Mouse (Mus musculus) limb, embryonic 11.5 days (tissue): ENCODE results near the gene Krtap28-10. TPM values are rescaled to one million over a fixed set of nuclear protein-coding genes. Genes with fewer than 3 reads are reported as not detected.

Source experiments
- ATAC-seq: fragments of 200-750 bp; cut with Nextera tagmentation; 2 replicates; pipeline ENCODE4 v1.8.0; 2017; ENCODE audit warnings: low read depth; ENCODE audit not compliant: insufficient number of reproducible peaks, low FRiP score, low TSS enrichment
- DNase-seq: peaks from one replicate; pipeline ENCODE4 v3.0.0-alpha.2; 2015; ENCODE audit warnings: low spot score
- H3K27ac ChIP-seq: fragments of 300-500 bp; sonication (generic); replicated peaks from 2 replicates; pipeline ENCODE4 v1.5.1; 2014; ENCODE audit warnings: low read depth, mild to moderate bottlenecking, low read length
- H3K27me3 ChIP-seq: fragments of 300-500 bp; sonication (generic); 2 replicates; pipeline ENCODE4 v1.6.1; 2014; ENCODE audit warnings: mild to moderate bottlenecking, low read length, mixed read lengths; ENCODE audit not compliant: control insufficient read depth, insufficient read depth
- H3K36me3 ChIP-seq: fragments of 300-500 bp; sonication (generic); 2 replicates; pipeline ENCODE4 v1.6.1; 2014; ENCODE audit warnings: mild to moderate bottlenecking, low read length, moderate library complexity, mixed read lengths; ENCODE audit not compliant: control insufficient read depth, insufficient read depth
- H3K4me1 ChIP-seq: fragments of 300-500 bp; sonication (generic); 2 replicates; pipeline ENCODE4 v1.6.1; 2014; ENCODE audit warnings: low read length, mixed read lengths; ENCODE audit not compliant: control insufficient read depth, insufficient read depth
- H3K4me2 ChIP-seq: fragments of 300-500 bp; sonication (generic); 2 replicates; pipeline ENCODE4 v1.6.1; 2014; ENCODE audit warnings: low read depth, mild to moderate bottlenecking, moderate library complexity; ENCODE audit not compliant: severe bottlenecking
- H3K4me3 ChIP-seq: fragments of 300-500 bp; sonication (generic); 2 replicates; pipeline ENCODE4 v1.5.1; 2014; ENCODE audit warnings: low read depth, low read length
- H3K9ac ChIP-seq: fragments of 300-500 bp; sonication (generic); 2 replicates; pipeline ENCODE4 v1.6.1; 2014; ENCODE audit warnings: mild to moderate bottlenecking, low read length
- H3K9me3 ChIP-seq: fragments of 300-500 bp; sonication (generic); 2 replicates; pipeline ENCODE4 v1.6.1; 2016; ENCODE audit warnings: low read length; ENCODE audit not compliant: control insufficient read depth
- WGBS: fragments of 180-500 bp; shearing (Covaris S2); extraction: QIAGEN DNeasy Blood & Tissue Kit; methylation state at CpG from one replicate; pipeline ENCODE4 v1.1.7; 2014; 5-methylcytosine and 5-hydroxymethylcytosine counted together
- polyA plus RNA-seq: library from polyadenylated mRNA; unstranded; fragments of >200 nt; fragmentation: Nextera tagmentation; extraction: Ambion mirVana; gene quantifications from 2 replicates; pipeline ENCODE4 v1.2.1, GENCODE M21; 2014

Gene Krtap28-10
- polyA plus RNA-seq = not detected in 2 replicates

GRCm38 (mm10) chr1:83042380-83042779, at the start of gene Krtap28-10:
Krtap28-10 (minus strand) TSS chr1:83042480.
- no peak within 1 kb of the TSS for H3K4me2 ChIP-seq
- ATAC-seq (no peak), DNase-seq (no peak)
- no peaks in the 10 kb centered on the region for H3K36me3 ChIP-seq
- no peak within 1 kb of the TSS for H3K27ac ChIP-seq
- WGBS = 90% methylated on average over 2 of the region's 2 CpGs
- no peaks in the 10 kb centered on the region for H3K27me3 ChIP-seq
- no peak within 1 kb of the TSS for H3K4me3 ChIP-seq
- no peaks in the 10 kb centered on the region for H3K4me1 ChIP-seq
- H3K9ac ChIP-seq = no peak within 1 kb of the TSS
- H3K9me3 ChIP-seq = no peaks in the 10 kb centered on the region

- H3K9me3 ChIP-seq = no peaks in the 10 kb centered on the region
- no peaks in the 10 kb centered on the region for H3K36me3 ChIP-seq
- H3K9ac ChIP-seq = no peak overlapping the region
- DNase-seq (no peak), ATAC-seq (no peak)
- no peaks in the 10 kb centered on the region for H3K4me1 ChIP-seq
- no peaks in the 10 kb centered on the region for H3K27me3 ChIP-seq
- no peak overlapping the region for H3K4me2 ChIP-seq
- WGBS = 79% methylated on average over 3 of the region's 3 CpGs
- H3K27ac ChIP-seq = no peak overlapping the region
- no peak overlapping the region for H3K4me3 ChIP-seq
These were observed 49.0 kb upstream of the Krtap28-10 start for GRCm38 (mm10) chr1:83091268-83091667.

DNA sequence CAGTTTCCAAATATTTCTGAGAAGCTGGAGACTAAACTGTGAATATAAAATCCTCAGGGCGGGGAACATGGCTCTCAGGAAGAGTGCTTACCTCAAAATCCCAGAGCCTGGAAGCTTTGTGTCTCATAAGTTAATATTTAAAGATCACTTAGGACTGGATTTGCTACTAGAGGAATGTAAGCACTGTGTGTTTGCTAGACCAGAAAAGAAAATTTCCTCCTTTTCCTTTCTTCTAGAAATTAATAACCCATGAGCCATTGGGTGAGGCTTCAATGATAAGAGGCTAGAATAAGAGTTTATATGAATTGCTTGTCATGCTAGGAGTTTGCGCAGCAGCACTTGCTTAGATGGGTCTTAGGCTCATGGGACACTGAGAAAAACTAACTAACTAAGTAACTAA, 42.5 kb upstream of the Krtap28-10 start:
- Histone ChIP-seq H3K27me3 (no peaks in the 10 kb centered on the region), H3K9me3 (no peaks in the 10 kb centered on the region), H3K4me1 (no peaks in the 10 kb centered on the region), H3K4me3 (no peak overlapping the region), H3K27ac (no peak overlapping the region), H3K36me3 (no peaks in the 10 kb centered on the region), H3K4me2 (no peak overlapping the region), H3K9ac (no peak overlapping the region)
- ATAC-seq (no peak), DNase-seq (no peak)
- 92% methylated on average over 2 of the region's 2 CpGs for WGBS

- DNase-seq (no peak), ATAC-seq (no peak)
- WGBS = 81% methylated on average over 6 of the region's 6 CpGs
- Histone ChIP-seq H3K27ac (no peak overlapping the region), H3K36me3 (no peaks in the 10 kb centered on the region), H3K4me1 (no peaks in the 10 kb centered on the region), H3K9ac (no peak overlapping the region), H3K27me3 (no peaks in the 10 kb centered on the region), H3K9me3 (no peaks in the 10 kb centered on the region), H3K4me2 (no peak overlapping the region), H3K4me3 (no peak overlapping the region)
These were observed 34.7 kb upstream of the Krtap28-10 start for GRCm38 (mm10) chr1:83077016-83077415.

GRCm38 (mm10) chr1:83076190-83076917, 34.1 kb upstream of the Krtap28-10 start:
- DNase-seq (peak; percentile 66), ATAC-seq (0 out of 2 replicates have a peak, but pooled peaks have one; percentile 39)
- no peaks in the 10 kb centered on the region for H3K27me3 ChIP-seq
- H3K9me3 ChIP-seq = no peaks in the 10 kb centered on the region
- H3K36me3 ChIP-seq = no peaks in the 10 kb centered on the region
- H3K9ac ChIP-seq = no peak overlapping the region
- no peak overlapping the region for H3K4me3 ChIP-seq
- H3K4me1 ChIP-seq = no peaks in the 10 kb centered on the region
- no peak overlapping the region for H3K27ac ChIP-seq
- H3K4me2 ChIP-seq = no peak overlapping the region
- 45% methylated on average over 11 of the region's 11 CpGs for WGBS

DNA sequence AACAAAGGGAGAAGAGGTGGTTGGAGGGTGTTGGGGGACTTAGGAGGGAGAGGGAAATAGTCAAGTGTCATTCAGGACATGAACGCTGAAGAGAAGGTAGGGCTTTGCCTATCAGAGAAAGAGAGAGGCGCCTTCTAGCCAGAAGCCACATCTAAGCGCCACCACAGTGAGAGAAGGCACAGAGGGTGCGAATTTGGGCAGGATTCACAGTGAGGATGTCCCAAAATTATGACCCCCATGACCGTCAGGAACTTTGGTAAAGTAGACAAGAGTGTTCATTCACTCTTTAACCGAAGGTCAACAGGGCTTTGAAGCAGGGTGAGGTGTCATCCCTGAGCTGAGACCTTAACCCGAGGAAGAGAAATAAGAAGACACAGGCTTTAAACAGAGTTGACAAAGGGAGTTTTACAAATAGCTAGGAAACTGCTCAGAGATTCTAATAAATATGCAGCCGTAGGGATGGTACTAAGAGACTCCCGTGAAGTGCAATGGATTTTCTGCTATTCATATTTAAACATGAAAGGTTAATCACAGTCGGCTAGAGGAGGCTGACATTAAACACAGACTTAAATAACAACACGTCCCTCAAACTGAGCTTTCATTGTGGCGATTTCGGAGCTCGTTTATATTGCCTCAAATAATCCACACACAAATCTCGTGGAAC, 33.4 kb upstream of the Krtap28-10 start:
- DNase-seq = no peak
- Histone ChIP-seq H3K4me2 (no peak overlapping the region), H3K36me3 (no peaks in the 10 kb centered on the region), H3K4me1 (no peaks in the 10 kb centered on the region), H3K27ac (no peak overlapping the region), H3K27me3 (no peaks in the 10 kb centered on the region), H3K4me3 (no peak overlapping the region), H3K9ac (no peak overlapping the region), H3K9me3 (no peaks in the 10 kb centered on the region)
- ATAC-seq = no peak
- WGBS = 47% methylated on average over 15 of the region's 15 CpGs

DNA sequence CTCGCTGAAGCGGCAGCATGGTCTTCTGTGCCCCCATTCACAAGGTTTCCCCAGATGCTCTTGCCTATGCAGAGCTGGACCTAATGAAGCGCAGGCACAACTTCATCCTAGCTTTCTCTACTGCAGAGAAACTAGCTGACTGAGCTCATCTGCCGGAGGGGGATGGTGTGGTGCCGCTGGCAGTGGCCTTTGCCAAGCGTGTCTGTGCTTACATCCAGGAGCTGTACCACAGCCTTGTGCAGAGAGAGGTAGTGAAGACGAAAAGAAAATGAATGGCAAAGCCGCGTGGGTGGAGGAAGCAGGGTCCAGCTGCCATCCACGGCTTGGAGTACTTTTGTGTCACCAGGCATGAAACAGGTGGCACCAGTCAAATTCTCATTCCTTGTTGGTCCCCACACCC, 24.9 kb upstream of the Krtap28-10 start:
- WGBS = 92% methylated on average over 10 of the region's 10 CpGs
- DNase-seq = no peak
- Histone ChIP-seq H3K9me3 (no peaks in the 10 kb centered on the region), H3K4me1 (no peaks in the 10 kb centered on the region), H3K9ac (no peak overlapping the region), H3K4me2 (no peak overlapping the region), H3K36me3 (no peaks in the 10 kb centered on the region), H3K27me3 (no peaks in the 10 kb centered on the region), H3K4me3 (no peak overlapping the region), H3K27ac (no peak overlapping the region)
- ATAC-seq = no peak

DNA sequence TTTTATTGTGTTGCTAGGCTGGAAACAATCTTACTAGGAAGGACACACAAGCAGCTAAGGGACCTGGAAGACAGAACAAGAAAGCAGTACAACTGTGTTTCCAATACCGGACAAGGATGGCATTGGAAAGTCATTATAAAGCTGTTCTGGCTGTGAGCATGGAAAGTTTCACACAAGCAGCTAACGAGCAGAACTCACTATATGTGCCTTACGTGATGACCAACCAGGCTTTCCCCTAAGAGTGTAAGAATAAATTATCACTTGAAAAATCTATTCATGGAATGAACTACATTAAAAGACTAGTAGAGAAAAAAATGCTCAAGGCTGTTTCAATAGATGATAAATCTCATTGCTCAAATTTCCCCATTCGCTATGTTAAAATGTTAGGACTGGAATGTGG, 24.3 kb upstream of the Krtap28-10 start:
- no peaks in the 10 kb centered on the region for H3K9me3 ChIP-seq
- no peak overlapping the region for H3K27ac ChIP-seq
- no peak for DNase-seq
- WGBS = 89% methylated on average over 4 of the region's 4 CpGs
- H3K36me3 ChIP-seq = no peaks in the 10 kb centered on the region
- H3K4me2 ChIP-seq = no peak overlapping the region
- no peaks in the 10 kb centered on the region for H3K27me3 ChIP-seq
- no peak overlapping the region for H3K4me3 ChIP-seq
- ATAC-seq = no peak
- no peak overlapping the region for H3K9ac ChIP-seq
- H3K4me1 ChIP-seq = no peaks in the 10 kb centered on the region
